Mouse (Mus musculus) embryonic facial prominence, embryonic 13.5 days (tissue): Measurements from ENCODE around the gene Sucnr1. TPM values are rescaled to one million over a fixed set of nuclear protein-coding genes. Genes with fewer than 3 reads are reported as not detected.

Experiments used
- ATAC-seq: fragments of 200-750 bp; cut with Nextera tagmentation; 2 replicates; pipeline ENCODE4 v1.8.0; 2017; ENCODE audit warnings: low read depth; ENCODE audit not compliant: insufficient number of reproducible peaks, insufficient read depth, low FRiP score, low TSS enrichment
- H3K27ac ChIP-seq: fragments of 300-500 bp; sonication (generic); 2 replicates; pipeline ENCODE4 v1.5.1; 2015; ENCODE audit warnings: moderate library complexity, mild to moderate bottlenecking, inconsistent platforms
- H3K27me3 ChIP-seq: fragments of 300-500 bp; sonication (generic); 2 replicates; pipeline ENCODE4 v1.6.1; 2015; ENCODE audit warnings: mild to moderate bottlenecking, inconsistent platforms
- H3K36me3 ChIP-seq: fragments of 300-500 bp; sonication (generic); 2 replicates; pipeline ENCODE4 v1.6.1; 2015; ENCODE audit warnings: mild to moderate bottlenecking, inconsistent platforms
- H3K4me1 ChIP-seq: fragments of 300-500 bp; sonication (generic); 2 replicates; pipeline ENCODE4 v1.6.1; 2015; ENCODE audit warnings: inconsistent platforms
- H3K4me2 ChIP-seq: fragments of 300-500 bp; sonication (generic); 2 replicates; pipeline ENCODE4 v1.6.1; 2015; ENCODE audit warnings: moderate library complexity, mild to moderate bottlenecking, inconsistent platforms
- H3K4me3 ChIP-seq: fragments of 300-500 bp; sonication (generic); 2 replicates; pipeline ENCODE4 v1.5.1; 2015; ENCODE audit warnings: mild to moderate bottlenecking, inconsistent platforms
- H3K9ac ChIP-seq: fragments of 300-500 bp; sonication (generic); 2 replicates; pipeline ENCODE4 v1.6.1; 2015; ENCODE audit warnings: mild to moderate bottlenecking, inconsistent platforms
- H3K9me3 ChIP-seq: fragments of 300-500 bp; sonication (generic); 2 replicates; pipeline ENCODE4 v1.6.1; 2016; ENCODE audit warnings: inconsistent platforms
- WGBS: fragments of 180-500 bp; shearing (Covaris S2); methylation state at CpG from one replicate; pipeline ENCODE4 v1.1.7; 2015; ENCODE audit warnings: mixed read lengths; 5-methylcytosine and 5-hydroxymethylcytosine counted together
- polyA plus RNA-seq: library from polyadenylated mRNA; unstranded; fragments of >200 nt; fragmentation: Nextera tagmentation; extraction: Ambion mirVana; gene quantifications from 2 replicates; pipeline ENCODE4 v1.2.1, GENCODE M21; 2015

The Sucnr1 gene
- polyA plus RNA-seq, result 0.25 and 0.33 TPM in 2 replicates

GRCm38 (mm10) chr3:60081648-60082047 lies at the start of gene Sucnr1:
TSS of gene Sucnr1 (plus strand) at chr3:60081869.
- Histone ChIP-seq H3K27ac (no peak within 1 kb of the TSS), H3K9me3 (no peaks in the 10 kb centered on the region), H3K27me3 (no peaks in the 10 kb centered on the region), H3K4me1 (no peaks in the 10 kb centered on the region), H3K9ac (no peak within 1 kb of the TSS), H3K4me2 (no peak within 1 kb of the TSS), H3K4me3 (no peak within 1 kb of the TSS), H3K36me3 (no peaks in the 10 kb centered on the region)
- no peak for ATAC-seq
- WGBS, result 76% methylated on average over 4 of the region's 4 CpGs

GRCm38 (mm10) chr3:60046221-60046913 lies 35.3 kb upstream of the Sucnr1 start:
- WGBS, result 82% methylated on average over 3 of the region's 3 CpGs
- no peaks in the 10 kb centered on the region for H3K27me3 ChIP-seq
- H3K4me2 ChIP-seq, result no peak overlapping the region
- H3K27ac ChIP-seq, result no peak overlapping the region
- H3K9ac ChIP-seq, result no peak overlapping the region
- H3K36me3 ChIP-seq, result no peaks in the 10 kb centered on the region
- no peak for ATAC-seq
- H3K9me3 ChIP-seq, result no peaks in the 10 kb centered on the region
- H3K4me1 ChIP-seq, result no peaks in the 10 kb centered on the region
- no peak overlapping the region for H3K4me3 ChIP-seq

GRCm38 (mm10) chr3:60053231-60053927 lies 28.3 kb upstream of the Sucnr1 start:
- H3K36me3 ChIP-seq, result no peaks in the 10 kb centered on the region
- no peak overlapping the region for H3K4me2 ChIP-seq
- no peak overlapping the region for H3K4me3 ChIP-seq
- H3K4me1 ChIP-seq, result no peaks in the 10 kb centered on the region
- no peak overlapping the region for H3K27ac ChIP-seq
- no peak for ATAC-seq
- no peaks in the 10 kb centered on the region for H3K9me3 ChIP-seq
- H3K9ac ChIP-seq, result no peak overlapping the region
- WGBS, result 82% methylated on average over 3 of the region's 3 CpGs
- H3K27me3 ChIP-seq, result no peaks in the 10 kb centered on the region

GRCm38 (mm10) chr3:60053931-60054330 lies 27.7 kb upstream of the Sucnr1 start:
- WGBS, result 78% methylated on average over 2 of the region's 2 CpGs
- Histone ChIP-seq H3K4me1 (no peaks in the 10 kb centered on the region), H3K9ac (no peak overlapping the region), H3K36me3 (no peaks in the 10 kb centered on the region), H3K4me3 (no peak overlapping the region), H3K27me3 (no peaks in the 10 kb centered on the region), H3K9me3 (no peaks in the 10 kb centered on the region), H3K27ac (no peak overlapping the region), H3K4me2 (no peak overlapping the region)
- ATAC-seq, result no peak

GRCm38 (mm10) chr3:60056451-60056850 lies 25.2 kb upstream of the Sucnr1 start:
- Histone ChIP-seq H3K9ac (no peak overlapping the region), H3K36me3 (no peaks in the 10 kb centered on the region)
- no peak for ATAC-seq

GRCm38 (mm10) chr3:60057070-60057808 lies 24.4 kb upstream of the Sucnr1 start:
- WGBS, result 88% methylated on average over 2 of the region's 2 CpGs
- H3K36me3 ChIP-seq, result no peaks in the 10 kb centered on the region

More at GRCm38 (mm10) chr3:60056451-60056850, 25.2 kb upstream of the Sucnr1 start:
- Histone ChIP-seq H3K27me3 (no peaks in the 10 kb centered on the region), H3K9me3 (no peaks in the 10 kb centered on the region), H3K4me3 (no peak overlapping the region), H3K4me2 (no peak overlapping the region), H3K4me1 (no peaks in the 10 kb centered on the region), H3K27ac (no peak overlapping the region)
- 27% methylated on average over 3 of the region's 3 CpGs for WGBS

GRCm38 (mm10) chr3:60057809-60058082 lies 23.9 kb upstream of the Sucnr1 start:
- 79% methylated on average over 1 of the region's 1 CpGs for WGBS
- Histone ChIP-seq H3K4me1 (no peaks in the 10 kb centered on the region), H3K27me3 (no peaks in the 10 kb centered on the region), H3K36me3 (no peaks in the 10 kb centered on the region), H3K4me2 (no peak overlapping the region), H3K27ac (no peak overlapping the region), H3K9ac (no peak overlapping the region), H3K9me3 (no peaks in the 10 kb centered on the region), H3K4me3 (no peak overlapping the region)
- ATAC-seq, result no peak

More at GRCm38 (mm10) chr3:60057070-60057808, 24.4 kb upstream of the Sucnr1 start:
- Histone ChIP-seq H3K9me3 (no peaks in the 10 kb centered on the region), H3K9ac (no peak overlapping the region), H3K4me2 (no peak overlapping the region), H3K27ac (no peak overlapping the region), H3K27me3 (no peaks in the 10 kb centered on the region), H3K4me1 (no peaks in the 10 kb centered on the region), H3K4me3 (no peak overlapping the region)
- no peak for ATAC-seq

GRCm38 (mm10) chr3:60078883-60079415 lies 2.7 kb upstream of the Sucnr1 start:
- H3K27me3 ChIP-seq, result no peaks in the 10 kb centered on the region
- no peaks in the 10 kb centered on the region for H3K4me1 ChIP-seq
- no peak for ATAC-seq
- no peaks in the 10 kb centered on the region for H3K36me3 ChIP-seq
- no peak overlapping the region for H3K4me3 ChIP-seq
- no peak overlapping the region for H3K4me2 ChIP-seq
- 79% methylated on average over 1 of the region's 1 CpGs for WGBS
- no peaks in the 10 kb centered on the region for H3K9me3 ChIP-seq
- H3K27ac ChIP-seq, result no peak overlapping the region
- H3K9ac ChIP-seq, result no peak overlapping the region

GRCm38 (mm10) chr3:60080572-60080971 lies 1.1 kb upstream of the Sucnr1 start:
- Histone ChIP-seq H3K4me1 (no peaks in the 10 kb centered on the region), H3K9me3 (no peaks in the 10 kb centered on the region), H3K9ac (no peak overlapping the region), H3K4me3 (no peak overlapping the region), H3K4me2 (no peak overlapping the region), H3K27ac (no peak overlapping the region), H3K27me3 (no peaks in the 10 kb centered on the region), H3K36me3 (no peaks in the 10 kb centered on the region)
- 58% methylated on average over 4 of the region's 4 CpGs for WGBS
- ATAC-seq, result no peak

GRCm38 (mm10) chr3:60082746-60083145 lies 1.1 kb downstream of the Sucnr1 start:
- H3K27ac ChIP-seq, result no peak overlapping the region
- no peak for ATAC-seq
- H3K4me1 ChIP-seq, result no peaks in the 10 kb centered on the region
- WGBS, result 79% methylated on average over 3 of the region's 3 CpGs
- no peaks in the 10 kb centered on the region for H3K9me3 ChIP-seq
- no peak overlapping the region for H3K4me3 ChIP-seq
- no peak overlapping the region for H3K9ac ChIP-seq
- H3K36me3 ChIP-seq, result no peaks in the 10 kb centered on the region
- no peaks in the 10 kb centered on the region for H3K27me3 ChIP-seq
- no peak overlapping the region for H3K4me2 ChIP-seq

- ATAC-seq, result no peak
- Histone ChIP-seq H3K4me3 (no peak overlapping the region), H3K36me3 (no peaks in the 10 kb centered on the region), H3K27me3 (no peaks in the 10 kb centered on the region), H3K27ac (no peak overlapping the region), H3K4me1 (no peaks in the 10 kb centered on the region), H3K9ac (no peak overlapping the region), H3K4me2 (no peak overlapping the region), H3K9me3 (no peaks in the 10 kb centered on the region)
- WGBS, result 81% methylated on average over 2 of the region's 2 CpGs
Observed at GRCm38 (mm10) chr3:60085729-60086128, 4.1 kb downstream of the Sucnr1 start.
